Mouse (Mus musculus) intestine, postnatal 0 days (tissue): ENCODE results near the gene Mrpl2. TPM values are rescaled to one million over a fixed set of nuclear protein-coding genes. Genes with fewer than 3 reads are reported as not detected.

ENCODE experiments used
- ATAC-seq: fragments of 200-750 bp; cut with Nextera tagmentation; 2 replicates; pipeline ENCODE4 v1.8.0; 2017; ENCODE audit warnings: mild to moderate bottlenecking, moderate TSS enrichment, moderate library complexity
- H3K27ac ChIP-seq: fragments of 300-500 bp; sonication (generic); 2 replicates; pipeline ENCODE4 v1.5.1; 2014; ENCODE audit warnings: mild to moderate bottlenecking, low read depth, low read length, moderate library complexity
- H3K27me3 ChIP-seq: fragments of 300-500 bp; sonication (generic); replicated peaks from 2 replicates; pipeline ENCODE4 v1.6.1; 2014; ENCODE audit warnings: low read length, mixed read lengths; ENCODE audit not compliant: control insufficient read depth, insufficient read depth
- H3K36me3 ChIP-seq: fragments of 300-500 bp; sonication (generic); 2 replicates; pipeline ENCODE4 v1.6.1; 2014; ENCODE audit warnings: mild to moderate bottlenecking, moderate library complexity; ENCODE audit not compliant: control insufficient read depth, insufficient read depth
- H3K4me1 ChIP-seq: fragments of 300-500 bp; sonication (generic); replicated peaks from 2 replicates; pipeline ENCODE4 v1.6.1; 2014; ENCODE audit warnings: antibody characterized with exemption, low read length, mixed read lengths; ENCODE audit not compliant: control insufficient read depth, insufficient read depth
- H3K4me2 ChIP-seq: fragments of 300-500 bp; sonication (generic); replicated peaks from 2 replicates; pipeline ENCODE4 v1.6.1; 2014; ENCODE audit warnings: low read depth, mild to moderate bottlenecking, moderate library complexity
- H3K4me3 ChIP-seq: fragments of 300-500 bp; sonication (generic); 2 replicates; pipeline ENCODE4 v1.5.1; 2014; ENCODE audit warnings: low read depth, low read length
- H3K9ac ChIP-seq: fragments of 300-500 bp; sonication (generic); 2 replicates; pipeline ENCODE4 v1.6.1; 2014; ENCODE audit warnings: mild to moderate bottlenecking, low read depth, low read length
- H3K9me3 ChIP-seq: fragments of 300-500 bp; sonication (generic); 2 replicates; pipeline ENCODE4 v1.6.1; 2016; ENCODE audit warnings: mixed run types; ENCODE audit not compliant: control insufficient read depth
- CTCF ChIP-seq: sonication (generic); IDR thresholded peaks from 2 replicates; pipeline ENCODE4 v1.5.1; 2016; ENCODE audit warnings: low read depth, mild to moderate bottlenecking, control low read depth, antibody characterized with exemption, moderate library complexity
- WGBS: fragments of 180-500 bp; shearing (Covaris S2); extraction: QIAGEN DNeasy Blood & Tissue Kit; methylation state at CpG from one replicate; pipeline ENCODE4 v1.1.7; 2014; 5-methylcytosine and 5-hydroxymethylcytosine counted together
- polyA plus RNA-seq: library from polyadenylated mRNA; unstranded; fragments of >200 nt; fragmentation: Nextera tagmentation; extraction: Ambion mirVana; gene quantifications from 2 replicates; pipeline ENCODE4 v1.2.1, GENCODE M21; 2015

The Mrpl2 gene
- polyA plus RNA-seq, 1 experiment from 2014 or later: 138 TPM

GRCm38 (mm10) chr17:46629685-46630441 lies 16.2 kb upstream of the Mrpl2 start:
- Histone ChIP-seq H3K4me2 (peak overlapping the region; percentile 90), H3K4me1 (no peaks in the 10 kb centered on the region; the same call in 1 of the 2 replicates), H3K9me3 (no peaks in the 10 kb centered on the region), H3K4me3 (peak overlapping the region; percentile 70), H3K27me3 (no peaks in the 10 kb centered on the region), H3K27ac (peak overlapping the region; percentile 55), H3K36me3 (peaks cover 36% of the 10 kb centered on the region), H3K9ac (peak overlapping the region; percentile 82)
- 22% methylated on average over 12 of the region's 12 CpGs for WGBS
- peak; percentile 46 for ATAC-seq
- TF ChIP-seq CTCF: peak; percentile 19; the same call in 1 of the 2 replicates

- peak overlapping the region; percentile 6; the same call in 1 of the 2 replicates for H3K4me2 ChIP-seq
- peaks cover 74% of the 10 kb centered on the region for H3K36me3 ChIP-seq
- H3K27ac ChIP-seq: no peak overlapping the region
Observed at GRCm38 (mm10) chr17:46636831-46637523, 9.1 kb upstream of the Mrpl2 start.

GRCm38 (mm10) chr17:46639929-46640328 lies 6.1 kb upstream of the Mrpl2 start:
- H3K36me3 ChIP-seq: peaks cover 52% of the 10 kb centered on the region
- no peak overlapping the region for H3K9ac ChIP-seq
- H3K4me2 ChIP-seq: no peak overlapping the region
- TF ChIP-seq CTCF: no peak
- no peak overlapping the region for H3K4me3 ChIP-seq
- no peaks in the 10 kb centered on the region for H3K27me3 ChIP-seq
- ATAC-seq: no peak
- WGBS: 76% methylated on average over 9 of the region's 9 CpGs
- H3K27ac ChIP-seq: no peak overlapping the region
- H3K9me3 ChIP-seq: no peaks in the 10 kb centered on the region
- no peaks in the 10 kb centered on the region for H3K4me1 ChIP-seq

More at GRCm38 (mm10) chr17:46636831-46637523, 9.1 kb upstream of the Mrpl2 start:
- WGBS: 29% methylated on average over 15 of the region's 15 CpGs
- H3K9me3 ChIP-seq: no peaks in the 10 kb centered on the region
- H3K4me3 ChIP-seq: no peak overlapping the region
- H3K27me3 ChIP-seq: no peaks in the 10 kb centered on the region
- H3K9ac ChIP-seq: no peak overlapping the region
- no peaks in the 10 kb centered on the region for H3K4me1 ChIP-seq
- ATAC-seq: peak; percentile 14; the same call in 1 of the 2 replicates
- TF ChIP-seq CTCF: peak; percentile 83

GRCm38 (mm10) chr17:46642060-46642459 lies 4.0 kb upstream of the Mrpl2 start:
- no peak overlapping the region for H3K27ac ChIP-seq
- WGBS: 87% methylated on average over 17 of the region's 17 CpGs
- TF ChIP-seq CTCF: no peak
- no peaks in the 10 kb centered on the region for H3K9me3 ChIP-seq
- peaks cover 36% of the 10 kb centered on the region for H3K36me3 ChIP-seq
- ATAC-seq: no peak
- H3K9ac ChIP-seq: no peak overlapping the region
- H3K27me3 ChIP-seq: no peaks in the 10 kb centered on the region
- no peak overlapping the region for H3K4me2 ChIP-seq
- 0 out of 2 replicates have a peak, but pooled peaks cover 3% of the 10 kb centered on the region for H3K4me1 ChIP-seq
- no peak overlapping the region for H3K4me3 ChIP-seq

- Histone ChIP-seq H3K36me3 (peaks cover 42% of the 10 kb centered on the region), H3K9me3 (no peaks in the 10 kb centered on the region), H3K4me1 (0 out of 2 replicates have a peak, but pooled peaks cover 5% of the 10 kb centered on the region), H3K27ac (peak overlapping the region; percentile 95), H3K27me3 (no peaks in the 10 kb centered on the region), H3K4me3 (peak overlapping the region; percentile 92), H3K4me2 (peak overlapping the region; percentile 92), H3K9ac (peak overlapping the region; percentile 78; the same call in 1 of the 2 replicates)
- ATAC-seq: no peak
- WGBS: 62% methylated on average over 12 of the region's 12 CpGs
- no peak for TF ChIP-seq CTCF
Observed at GRCm38 (mm10) chr17:46644152-46644805, 1.8 kb upstream of the Mrpl2 start.
